Mouse (Mus musculus): ENCODE measurements around the gene Hspb6.
A peak's percentile ranks its signal among the peaks of the same experiment; 100 is the strongest.

Hspb6 gene

DNA sequence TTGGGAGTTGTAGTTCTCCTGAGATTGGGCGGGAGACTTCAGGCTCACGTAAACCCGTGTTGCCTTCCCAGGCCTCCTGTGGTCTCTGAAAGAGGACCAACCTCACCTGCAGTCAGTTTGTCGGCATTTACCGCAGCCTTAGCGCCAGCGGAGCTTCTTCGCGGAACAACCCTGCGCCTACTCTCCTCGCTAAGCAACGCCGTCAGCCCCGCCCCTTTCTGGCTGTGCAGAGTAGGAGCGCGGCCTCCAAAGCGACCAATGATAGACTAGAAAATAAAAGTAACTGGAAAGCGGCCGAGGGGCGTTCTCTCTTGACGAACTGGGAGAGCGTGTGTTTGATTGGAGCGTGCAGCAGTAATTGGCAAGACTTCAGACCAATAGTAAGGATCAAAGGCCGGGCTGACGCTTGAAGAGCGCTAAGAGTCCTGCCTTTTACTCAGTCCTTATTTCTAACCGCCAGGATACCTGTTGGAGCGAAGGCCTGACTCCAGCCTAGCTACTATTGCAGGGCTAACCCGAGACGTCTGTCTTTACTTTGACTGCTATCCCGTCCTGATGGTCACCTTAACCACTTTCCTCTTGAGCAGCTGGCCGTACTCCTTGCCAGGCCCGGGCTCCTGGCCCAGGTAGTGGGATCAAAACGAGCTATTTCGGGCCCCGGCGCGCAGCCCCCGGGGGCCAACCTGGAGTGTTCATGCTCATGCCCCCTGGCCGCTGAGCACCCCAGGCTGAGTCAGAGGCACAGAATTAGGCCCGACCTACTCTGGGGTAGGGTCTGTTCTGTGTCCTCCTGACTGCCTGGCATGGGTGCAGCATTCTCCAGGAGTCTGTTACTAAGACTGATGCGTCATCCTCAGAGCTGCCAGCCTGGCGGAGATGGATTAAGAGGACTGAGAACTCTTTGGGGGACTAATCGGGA, at the start of gene Hspb6, which contains the start of gene Proser3:
Gene Hspb6, plus strand, starts transcription at position 77 of the 919 bp plus-strand sequence.
Gene Proser3, minus strand, starts transcription at position 198 of the 919 bp plus-strand sequence.
- peak; percentile 99 for DNase-seq (ENCODE audit: low spot score)

DNA sequence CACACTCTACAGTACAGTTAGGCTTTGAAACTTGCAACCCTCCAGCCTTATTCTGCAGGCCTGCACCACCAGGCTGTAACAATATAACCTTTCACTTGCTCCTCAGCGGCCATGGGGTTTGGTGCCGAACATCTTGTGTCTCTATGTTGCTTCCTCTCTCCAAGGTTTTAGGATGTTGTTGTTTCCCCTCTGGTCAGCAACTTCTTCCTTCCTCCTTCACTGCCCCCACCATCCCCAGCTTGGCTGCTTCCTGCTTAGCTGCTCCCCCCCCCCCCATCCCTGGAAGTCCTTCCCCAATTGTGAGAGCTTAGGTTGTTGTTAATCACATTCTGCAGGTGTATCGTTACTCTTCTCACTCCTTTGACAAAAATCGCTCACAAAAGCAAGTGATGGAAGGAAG, 43.9 kb upstream of the Hspb6 start:
- DNase-seq (ENCODE audit: low spot score): no peak

DNA sequence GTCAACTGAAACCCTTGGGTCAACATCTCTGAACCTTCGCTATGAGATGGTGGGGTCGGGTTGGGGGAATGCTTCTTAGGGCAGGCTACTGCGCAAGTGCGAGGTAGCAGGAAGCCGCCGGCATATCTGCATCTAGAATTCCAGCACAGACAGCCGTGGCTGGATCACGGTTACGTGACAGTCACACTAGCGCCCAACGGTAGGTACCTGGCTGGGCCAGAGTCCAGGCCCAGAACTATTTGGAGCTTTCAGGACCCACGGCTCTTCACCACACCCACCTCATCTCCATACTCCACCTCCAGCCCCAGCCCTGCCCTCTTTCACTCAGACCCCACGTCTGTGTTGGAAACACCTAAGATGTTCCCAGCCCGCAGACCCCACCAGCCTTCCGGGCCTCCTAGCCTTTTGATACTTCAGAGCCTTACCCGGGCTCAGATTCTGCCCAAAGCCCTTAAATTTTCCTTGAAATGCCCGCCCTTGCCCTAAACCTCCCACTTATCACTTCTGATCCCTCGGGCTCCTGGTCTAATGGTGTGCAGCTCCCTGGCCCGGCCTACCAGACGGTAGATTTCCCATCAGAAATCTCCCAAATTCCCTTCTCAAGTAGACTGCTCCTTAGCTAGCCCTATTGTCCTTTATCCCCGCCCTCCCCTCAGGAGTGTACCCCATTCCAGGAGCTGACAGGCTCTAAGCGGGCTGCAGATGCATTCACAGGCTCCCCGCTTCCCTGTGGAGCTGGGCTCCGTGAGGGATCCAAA, 36.8 kb upstream of the Hspb6 start:
- no peak for DNase-seq (ENCODE audit: low spot score)

DNA sequence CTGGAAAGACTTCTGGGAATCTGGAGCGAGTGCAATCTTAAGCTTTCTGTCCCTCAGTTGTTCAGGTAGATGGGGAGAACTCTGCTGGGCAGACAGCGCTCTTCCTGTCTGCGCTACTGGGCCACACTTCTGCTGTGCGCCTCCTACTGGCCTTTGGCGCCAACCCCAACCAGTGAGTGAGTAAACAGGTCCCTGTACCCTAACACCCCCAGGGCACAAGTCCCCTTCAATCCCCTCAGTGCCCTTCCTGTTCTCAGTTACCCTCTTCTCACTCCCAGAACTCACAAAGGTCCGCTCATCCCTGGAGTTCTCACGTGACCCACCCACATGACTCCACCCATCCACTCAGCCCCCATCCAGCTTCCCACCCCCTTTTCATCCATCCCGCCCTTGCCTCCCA, 33.7 kb upstream of the Hspb6 start:
- DNase-seq (ENCODE audit: low spot score): no peak

DNA sequence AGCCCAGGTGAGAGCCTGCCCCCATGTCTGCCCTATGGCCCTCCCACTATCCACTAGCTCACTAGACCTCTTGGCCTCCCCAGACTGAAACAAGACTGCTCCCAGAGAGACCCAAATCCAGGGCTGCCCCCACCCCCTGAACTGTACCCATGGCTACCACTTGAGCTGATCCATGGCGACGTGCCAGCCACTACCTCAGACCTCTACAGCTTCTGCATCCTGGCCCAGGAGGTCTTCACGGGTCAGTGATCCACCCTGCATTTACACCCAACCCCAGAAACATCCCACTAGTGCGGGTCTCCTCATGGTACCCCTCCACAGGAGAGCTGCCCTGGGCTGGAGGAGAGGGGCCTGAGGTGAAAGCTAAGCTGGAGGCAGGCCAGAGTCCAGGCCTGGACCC, 31.6 kb upstream of the Hspb6 start:
- DNase-seq (ENCODE audit: low spot score): no peak

DNA sequence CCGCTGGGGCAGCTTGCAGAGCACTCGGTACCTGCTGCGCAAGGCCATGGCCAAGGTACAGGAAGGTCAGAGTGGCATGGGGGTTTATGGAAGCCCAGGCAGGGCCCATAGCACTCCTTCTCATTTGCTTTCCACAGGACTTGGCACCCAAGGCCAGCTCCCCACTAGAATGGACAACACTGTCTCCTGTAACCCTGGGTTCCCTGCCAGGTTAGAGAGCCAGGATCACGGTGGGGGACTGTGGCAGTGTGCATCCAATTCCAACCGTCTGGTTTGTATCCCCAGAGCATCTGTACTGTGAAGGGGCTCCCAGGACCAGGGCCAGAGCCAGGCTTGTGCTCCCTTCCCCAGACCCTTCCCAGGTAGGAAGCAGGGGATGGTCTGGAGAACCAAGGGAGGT, 31.1 kb upstream of the Hspb6 start:
- DNase-seq (ENCODE audit: low spot score): no peak

DNA sequence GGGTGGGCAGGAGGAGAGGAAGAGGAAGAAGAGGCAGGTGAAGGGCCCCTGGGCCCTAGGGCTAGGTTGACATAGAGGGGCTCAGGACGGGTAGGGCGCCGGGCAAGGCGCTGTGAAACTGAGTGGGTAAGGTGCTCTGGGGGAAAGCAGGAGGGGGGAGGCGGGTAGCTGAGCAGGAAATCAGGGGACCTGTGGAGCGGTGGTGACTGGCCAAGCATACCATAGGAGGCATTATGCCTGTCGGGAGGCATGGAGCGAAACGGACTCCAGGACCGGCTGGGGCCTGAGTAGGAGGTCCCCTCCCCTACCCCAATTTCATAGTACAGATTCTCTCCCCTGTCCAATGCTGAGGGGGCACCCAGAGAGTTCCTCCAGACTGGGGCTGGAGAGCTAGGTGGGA, 29.1 kb upstream of the Hspb6 start:
- no peak for DNase-seq (ENCODE audit: low spot score)

DNA sequence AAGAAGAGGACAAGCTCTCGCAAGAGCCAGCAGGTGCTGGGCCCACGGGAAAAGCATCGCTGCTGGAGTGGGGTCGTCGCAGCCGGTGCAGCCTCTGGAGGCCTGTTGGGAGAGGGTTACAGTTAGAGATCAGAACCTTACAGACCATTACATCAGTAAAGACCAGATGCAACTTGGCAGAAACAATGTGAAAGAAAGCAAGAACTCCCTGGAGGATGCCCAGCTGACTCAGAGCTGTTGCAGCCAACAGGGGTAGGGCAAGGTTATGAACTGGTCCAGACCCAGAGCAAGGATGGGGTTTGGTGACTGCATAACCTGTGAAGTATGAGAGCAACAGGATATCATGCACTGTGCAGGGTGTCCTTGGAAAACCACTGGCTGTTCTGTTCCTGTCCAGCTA, 27.5 kb upstream of the Hspb6 start:
- no peak for DNase-seq (ENCODE audit: low spot score)

DNA sequence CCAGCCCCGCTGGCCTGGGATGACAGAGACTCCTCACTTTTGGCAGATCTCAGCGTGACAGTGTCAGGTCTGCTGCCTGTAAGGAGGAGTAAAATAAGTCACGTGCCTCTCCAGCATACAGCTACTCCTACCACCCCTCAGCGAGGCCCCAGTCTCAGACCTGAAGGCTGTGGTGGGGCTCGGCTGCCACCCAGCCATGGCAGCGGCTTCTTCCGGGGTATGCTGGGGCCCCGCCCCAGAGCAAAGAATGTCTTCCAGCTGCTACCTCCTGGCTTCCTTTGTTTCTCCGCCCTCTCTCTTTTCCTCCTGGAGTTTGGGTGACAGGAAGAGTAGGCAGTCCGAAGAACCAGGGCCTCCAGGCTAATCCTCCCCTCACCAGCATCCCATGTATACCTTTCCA, 26.0 kb upstream of the Hspb6 start:
- no peak for DNase-seq (ENCODE audit: low spot score)

DNA sequence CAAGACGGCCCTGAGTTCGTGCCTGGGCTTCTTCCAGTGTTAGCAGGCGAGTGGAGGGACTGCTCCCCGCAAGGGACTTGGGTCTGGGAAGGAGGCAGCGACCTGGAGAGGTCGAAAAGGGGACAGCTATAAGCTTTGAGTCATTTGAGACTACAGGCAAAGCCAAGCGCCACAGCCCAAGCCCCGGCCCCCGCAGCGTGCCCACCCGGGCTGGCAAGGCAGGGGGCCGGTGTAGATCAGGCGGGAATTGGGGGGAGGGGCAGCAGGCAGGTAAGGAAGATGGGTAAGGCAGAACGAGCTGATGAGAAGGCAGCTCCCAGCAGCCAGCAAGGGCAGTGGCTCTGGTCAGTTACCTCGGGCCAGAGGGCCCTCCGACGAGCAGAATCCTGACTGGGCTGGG, 25.6 kb upstream of the Hspb6 start:
- no peak for DNase-seq (ENCODE audit: low spot score)

DNA sequence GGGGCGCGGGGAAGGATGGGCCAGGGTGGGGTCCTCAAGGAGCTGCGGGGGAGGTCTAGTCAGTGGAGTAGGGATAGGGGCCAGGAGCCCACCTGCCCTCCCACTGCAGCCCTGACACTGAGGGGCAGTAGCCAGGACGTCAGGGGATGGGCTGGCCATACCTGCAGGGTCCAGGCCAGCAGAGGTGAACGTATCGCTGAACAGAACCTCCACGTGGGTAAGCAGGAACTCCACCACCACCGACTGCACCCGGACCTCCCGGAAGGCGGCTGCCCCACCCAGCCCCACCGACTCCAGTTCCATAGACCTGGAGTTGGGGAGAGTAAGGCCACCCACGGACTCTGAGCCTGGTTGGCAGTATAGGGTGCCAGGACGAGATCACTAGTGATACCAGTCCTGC, 25.0 kb upstream of the Hspb6 start:
- DNase-seq (ENCODE audit: low spot score): no peak

DNA sequence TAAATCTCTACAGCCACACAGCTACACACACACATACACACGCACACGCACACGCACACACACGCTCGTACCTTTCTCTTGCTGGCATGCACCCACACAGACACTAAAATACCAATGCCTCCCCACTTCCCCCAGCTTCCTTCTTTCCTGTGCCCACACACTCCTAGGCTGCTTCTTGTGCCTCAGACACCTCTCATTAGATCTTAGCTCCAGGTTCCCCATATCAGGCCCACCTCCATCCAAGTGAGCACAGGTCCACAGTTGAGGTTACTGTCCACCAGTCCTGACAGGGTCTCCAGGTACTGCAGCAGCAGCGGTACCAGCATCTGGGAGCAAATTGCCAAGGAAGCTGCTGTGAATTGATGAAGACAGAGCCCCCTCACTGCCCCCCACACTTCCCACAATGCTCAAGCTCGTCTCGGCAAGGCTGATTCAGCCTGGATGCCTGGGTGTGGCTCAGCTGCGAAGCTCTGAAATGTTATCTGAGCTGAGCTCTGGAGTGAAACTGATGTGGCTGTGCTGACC, 20.6 kb upstream of the Hspb6 start:
- DNase-seq (ENCODE audit: low spot score): no peak

DNA sequence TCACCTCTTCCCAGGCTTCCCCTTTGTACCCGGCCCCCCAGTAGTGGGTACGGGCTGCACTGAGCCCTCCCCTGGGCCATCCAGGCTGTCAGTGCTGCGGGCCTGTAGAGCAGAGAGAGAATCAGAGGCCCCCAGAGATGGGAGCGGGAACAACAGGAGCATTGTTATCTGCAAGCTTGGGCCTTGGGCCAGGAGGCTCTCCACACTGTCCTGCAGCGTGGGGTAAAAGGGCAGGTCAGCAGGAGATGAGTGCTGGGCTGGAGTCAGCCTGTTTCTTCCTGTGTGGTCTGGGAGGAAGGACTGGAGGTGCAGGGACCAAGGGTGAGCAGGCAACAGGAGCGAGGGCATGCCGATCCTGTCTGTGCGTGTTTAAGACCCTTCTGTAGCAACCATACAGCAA, 19.0 kb upstream of the Hspb6 start:
- DNase-seq (ENCODE audit: low spot score): peak; percentile 62

DNA sequence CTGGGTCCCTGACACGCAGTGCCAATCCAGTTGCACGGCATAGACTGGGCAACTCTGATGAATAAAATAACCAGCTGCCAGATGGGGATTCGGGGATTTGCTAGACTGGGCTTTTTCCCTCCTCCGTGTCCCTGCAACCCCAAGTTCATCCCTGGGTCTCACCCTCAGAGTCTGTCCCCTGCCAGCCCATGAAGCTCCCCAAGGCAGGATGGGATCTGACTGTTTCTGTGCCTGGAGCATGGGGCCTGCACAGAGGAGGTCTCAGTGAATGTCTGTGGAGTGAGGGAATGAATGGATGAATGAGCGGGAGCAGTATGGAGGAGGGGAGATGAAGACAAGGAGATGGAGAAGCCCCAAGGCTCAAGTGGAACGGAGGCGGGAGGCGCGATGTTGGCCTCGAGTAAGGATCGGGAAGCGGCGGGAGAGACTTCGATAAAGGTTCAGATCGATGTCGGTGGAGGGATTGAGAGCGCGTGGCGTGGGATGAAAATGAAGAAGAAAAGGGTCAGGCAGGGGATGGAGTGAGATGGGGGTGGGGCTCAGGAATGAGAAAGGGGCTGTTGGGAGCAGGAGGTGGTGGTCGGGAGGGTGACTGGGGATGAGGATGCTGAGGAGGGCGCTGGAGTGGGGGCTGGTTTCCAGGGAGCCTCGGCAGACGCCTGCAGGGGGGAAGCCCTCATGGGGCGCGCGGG, 17.9 kb upstream of the Hspb6 start:
- peak; percentile 55 for DNase-seq (ENCODE audit: low spot score)

DNA sequence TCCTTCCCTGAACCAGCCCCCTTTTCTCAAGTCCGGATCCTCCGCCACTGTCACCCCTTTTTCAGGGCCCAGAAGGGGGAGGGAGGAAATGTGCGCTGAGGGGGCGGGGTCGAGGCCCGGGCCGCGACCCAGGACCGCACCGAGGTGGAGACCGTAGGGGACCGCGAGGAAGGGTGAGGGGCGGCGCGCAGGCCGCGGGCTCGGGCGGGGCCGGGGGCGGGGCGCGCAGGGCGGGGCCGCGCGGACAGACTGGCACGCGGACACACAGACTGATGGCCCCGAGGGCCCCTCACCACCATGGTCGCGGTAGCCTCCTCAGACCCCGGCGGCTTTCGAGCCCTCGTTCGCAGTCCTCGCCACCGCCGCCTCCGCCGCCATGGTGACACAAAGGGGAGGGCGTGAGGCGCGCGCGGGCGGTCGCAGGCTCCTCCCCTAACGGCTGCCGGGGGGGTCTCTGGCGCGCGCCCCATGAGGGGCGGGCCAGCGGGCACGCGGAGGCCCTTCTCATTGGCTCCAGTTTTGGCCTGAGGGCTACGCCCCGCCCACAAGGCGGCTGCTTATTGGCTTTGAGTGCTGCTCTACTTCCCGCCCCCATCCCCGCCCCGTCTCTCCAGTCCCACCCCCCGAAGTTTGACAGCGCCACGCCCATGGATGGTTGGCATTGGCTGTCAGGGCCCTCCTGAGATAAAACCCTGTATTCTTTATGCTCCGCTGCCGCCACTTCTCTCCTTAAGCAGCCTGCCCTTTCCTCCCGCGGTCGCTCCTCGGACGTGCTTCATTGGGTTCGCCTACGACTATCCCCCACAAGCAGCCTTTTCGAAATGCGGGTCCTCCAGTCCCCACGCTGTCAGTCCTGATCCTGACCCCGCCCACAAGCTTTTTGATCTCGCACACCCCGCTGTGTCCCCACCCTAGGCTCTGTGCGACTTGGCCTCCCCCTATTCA, 17.1 kb upstream of the Hspb6 start, which contains the start of gene Arhgap33:
Gene Arhgap33, minus strand, starts transcription at position 428 of the 945 bp plus-strand sequence.
- DNase-seq (ENCODE audit: low spot score): peak; percentile 99

DNA sequence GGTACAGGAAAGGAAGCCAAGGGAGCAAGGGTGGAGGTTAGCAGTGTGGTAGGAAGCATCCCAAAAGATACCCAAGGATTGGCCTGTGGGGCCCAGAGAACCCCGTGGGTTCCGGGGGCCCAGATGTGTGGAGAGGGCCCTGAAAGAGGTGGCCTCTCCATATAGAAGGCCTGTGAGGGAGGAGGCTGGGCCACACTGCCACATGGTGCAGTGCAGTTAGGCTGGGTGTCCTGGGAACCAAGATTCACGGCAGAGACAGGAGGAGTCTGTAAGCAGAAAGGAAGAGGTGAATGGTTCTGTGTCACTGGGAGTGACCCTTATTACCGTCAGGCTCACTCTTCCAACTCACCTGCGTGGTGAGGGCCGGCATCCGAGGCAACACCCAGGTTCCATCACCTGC, 11.4 kb upstream of the Hspb6 start:
- no peak for DNase-seq (ENCODE audit: low spot score)

DNA sequence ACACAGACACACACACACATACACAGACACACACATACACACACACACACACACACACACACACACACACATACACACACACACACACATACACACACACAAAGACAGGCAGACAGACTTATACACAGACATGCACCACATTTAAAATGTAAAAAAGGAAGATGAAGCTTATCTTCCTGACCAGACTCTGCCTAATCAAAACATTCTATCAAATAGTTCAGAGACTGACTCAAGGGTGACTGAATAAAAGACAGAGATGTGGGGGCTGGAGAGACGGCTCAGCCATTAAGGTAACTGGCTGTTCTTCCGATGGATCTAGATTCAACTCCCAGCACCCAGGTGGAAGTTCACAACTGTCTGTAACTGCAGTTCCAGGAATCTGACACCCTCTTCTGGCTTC, 7.7 kb upstream of the Hspb6 start:
- no peak for DNase-seq (ENCODE audit: low spot score)

DNA sequence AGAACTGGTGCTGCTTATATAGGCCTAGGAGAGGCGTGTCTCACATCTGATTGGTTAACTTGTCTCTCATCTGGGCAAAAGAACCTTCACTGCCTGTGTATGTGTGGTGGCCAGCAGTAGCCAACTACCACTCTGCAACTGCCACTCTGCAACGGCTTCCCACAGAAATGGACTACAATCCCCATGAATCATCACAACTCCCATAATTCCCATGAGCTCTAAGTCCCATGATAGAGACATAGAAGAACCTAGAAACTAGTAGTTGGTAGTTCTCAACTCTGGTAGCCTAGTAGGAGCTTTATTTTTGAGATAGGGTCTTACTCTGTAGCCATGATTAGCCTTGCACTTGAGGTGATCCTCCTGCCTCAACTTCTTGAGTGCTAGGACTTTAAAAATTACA, 2.1 kb upstream of the Hspb6 start:
- DNase-seq (ENCODE audit: low spot score): no peak

DNA sequence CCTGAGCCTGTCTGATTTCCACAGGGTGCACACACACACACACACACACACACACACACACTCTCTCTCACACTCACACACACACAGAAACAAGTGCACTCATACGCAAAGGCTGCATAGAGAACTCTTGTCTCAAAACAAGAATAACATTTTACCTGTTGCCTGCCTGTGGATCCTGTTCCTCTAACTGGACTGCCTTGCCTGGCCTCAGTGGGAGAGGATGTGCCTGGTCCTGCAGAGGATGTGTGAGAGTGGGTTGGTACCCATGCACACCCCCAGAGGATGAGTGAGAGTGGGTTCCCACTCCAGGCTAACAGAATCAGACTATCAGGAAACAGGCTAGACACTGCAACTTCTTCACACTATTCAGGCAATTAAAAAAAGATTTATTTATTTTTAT, 1.4 kb upstream of the Hspb6 start:
- no peak for DNase-seq (ENCODE audit: low spot score)

DNA sequence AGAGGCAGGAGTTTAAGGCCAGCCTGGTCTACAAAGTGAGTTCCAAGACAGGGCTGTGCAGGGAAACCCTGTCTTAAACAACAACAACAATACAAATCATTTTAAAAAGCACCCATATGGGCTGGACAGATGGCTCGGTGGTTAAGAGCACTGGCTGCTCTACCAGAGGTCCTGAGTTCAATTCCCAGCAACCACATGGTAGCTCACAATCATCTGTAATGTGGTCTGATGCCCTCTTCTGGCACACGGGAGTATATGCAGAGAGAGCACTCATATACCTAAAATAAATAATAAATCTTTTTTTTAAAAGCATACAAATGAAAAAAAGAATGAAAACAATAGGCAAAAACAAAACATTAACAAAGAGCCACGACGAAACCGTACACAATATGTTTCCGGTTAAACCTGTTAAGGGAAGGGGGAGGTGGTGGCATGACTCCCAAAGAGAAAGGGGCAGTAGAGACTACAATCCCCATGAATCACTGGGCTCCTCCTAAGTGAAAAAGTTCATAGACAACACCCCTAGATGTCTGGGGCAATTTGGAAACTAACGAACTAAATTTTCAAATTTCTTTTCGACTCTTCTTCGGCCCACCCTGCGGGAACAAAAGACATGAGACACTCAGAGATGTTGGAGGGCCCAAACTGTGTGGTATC, 405 bp upstream of the Hspb6 start:
- peak; percentile 90 for DNase-seq (ENCODE audit: low spot score)
